ENCODE assay signal across 13 mouse cellular contexts in the genomic region with DNA sequence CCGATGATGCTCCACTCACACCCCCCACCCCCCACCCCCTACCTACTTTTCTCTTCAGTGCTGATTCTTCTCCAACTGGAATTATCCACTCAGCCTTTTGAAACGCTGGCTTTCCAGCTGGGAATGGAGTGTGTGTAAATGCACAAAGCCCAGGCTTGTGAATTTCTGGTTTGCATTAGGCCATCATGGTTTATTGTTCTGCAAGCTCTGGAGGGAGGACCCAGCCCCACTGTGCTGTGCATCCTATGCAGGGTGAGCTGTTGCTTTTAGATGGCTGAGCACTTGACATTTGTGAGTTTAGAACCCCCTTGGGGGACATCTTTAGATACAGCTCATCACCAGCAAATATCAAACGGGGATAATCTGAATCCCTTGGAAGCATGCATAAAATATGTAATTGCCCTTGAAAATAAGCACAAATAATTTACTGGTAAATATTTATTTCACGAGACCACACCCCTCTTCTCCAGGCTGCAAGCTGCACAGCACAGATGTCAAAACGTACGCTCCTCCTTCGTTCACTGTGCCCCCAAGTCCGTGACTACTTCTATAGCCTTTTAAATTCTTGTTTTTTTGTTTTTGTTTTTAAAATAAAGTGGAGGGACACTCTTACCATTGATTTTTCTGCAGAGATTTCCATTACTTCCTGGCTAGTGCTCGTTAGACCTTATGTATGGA.
DNase-seq lines count a peak whose midpoint lies in the region; ATAC-seq lines count a peak whose summit lies in the region.
"Had no signal": no experiment of that assay in that cellular context is flagged by ENCODE, and none has a peak within 500 bp of the region (broad histone marks: within the 10 kb centered on the region; RNA-seq: fewer than 3 reads in every experiment).

No protein-coding gene starts in this region.

- H3K27ac ChIP-seq in embryonic facial prominence, embryonic 10.5 days (replicated peaks): peak overlapping the region; percentile 35; the same call in 1 of the 2 replicates
- H3K27ac ChIP-seq in forebrain, embryonic 16.5 days (ENCODE audit: low read length): no peak overlapping the region
- H3K27ac ChIP-seq: midbrain, embryonic 15.5 days had no signal

- no peak overlapping the region for H3K9ac ChIP-seq in forebrain, embryonic 16.5 days (replicated peaks; ENCODE audit: low read depth, low read length)
- H3K9ac ChIP-seq: midbrain, embryonic 15.5 days had no signal

- 61% methylated on average over 9 of the region's 9 CpGs for WGBS in embryonic facial prominence, embryonic 10.5 days
- 42% methylated on average over 9 of the region's 9 CpGs for WGBS in forebrain, embryonic 16.5 days

- no peak overlapping the region for H3K4me3 ChIP-seq in embryonic facial prominence, embryonic 10.5 days
- no peak overlapping the region for H3K4me3 ChIP-seq in forebrain, embryonic 16.5 days (replicated peaks; ENCODE audit: low read length)
- H3K4me3 ChIP-seq: midbrain, embryonic 15.5 days had no signal

- peaks cover 3% of the 10 kb centered on the region; the same call in 1 of the 2 replicates for H3K4me1 ChIP-seq in embryonic facial prominence, embryonic 10.5 days
- H3K4me1 ChIP-seq in forebrain, embryonic 16.5 days (replicated peaks; ENCODE audit: control insufficient read depth, insufficient read depth, low read length): 0 out of 2 replicates have a peak, but pooled peaks cover 2% of the 10 kb centered on the region

- H3K36me3 ChIP-seq in embryonic facial prominence, embryonic 10.5 days (replicated peaks): no peaks in the 10 kb centered on the region
- H3K36me3 ChIP-seq in forebrain, embryonic 16.5 days (ENCODE audit: control insufficient read depth, insufficient read depth): no peaks in the 10 kb centered on the region
- H3K36me3 ChIP-seq: midbrain, embryonic 15.5 days had no signal

- no peak overlapping the region for H3K4me2 ChIP-seq in forebrain, embryonic 16.5 days (ENCODE audit: low read length)
- H3K4me2 ChIP-seq: midbrain, embryonic 15.5 days had no signal

- H3K27me3 ChIP-seq in embryonic facial prominence, embryonic 10.5 days (replicated peaks; ENCODE audit: low read depth, poor library complexity, severe bottlenecking): no peaks in the 10 kb centered on the region
- no peaks in the 10 kb centered on the region for H3K27me3 ChIP-seq in forebrain, embryonic 16.5 days (replicated peaks; ENCODE audit: control insufficient read depth, insufficient read depth, low read length)
- H3K27me3 ChIP-seq: midbrain, embryonic 15.5 days had no signal

- H3K9me3 ChIP-seq in embryonic facial prominence, embryonic 10.5 days: peaks cover 11% of the 10 kb centered on the region
- peaks cover 4% of the 10 kb centered on the region; the same call in 1 of the 2 replicates for H3K9me3 ChIP-seq in forebrain, embryonic 16.5 days (ENCODE audit: control insufficient read depth, low read length)
- H3K9me3 ChIP-seq: midbrain, embryonic 15.5 days had no signal

- peak; percentile 32 for DNase-seq in embryo, embryonic 11.5 days (ENCODE audit: low read depth, low spot score)
- no peak for DNase-seq in embryo, embryonic 10.5 days (ENCODE audit: low spot score)
- peak; percentile 27 for DNase-seq in embryonic facial prominence, embryonic 10.5 days (ENCODE audit: low spot score)
- DNase-seq in neural tube, embryonic 10.5 days (ENCODE audit: extremely low spot score, low spot score): peak; percentile 17
- DNase-seq in urinary bladder, postnatal 25 days (ENCODE audit: low spot score): no peak
- DNase-seq in urinary bladder, adult 2 months (ENCODE audit: low spot score): no peak
- DNase-seq: adrenal gland, postnatal 10 days; cerebellum, postnatal 25 days; heart, adult 18-20 months; kidney, postnatal 14 days had no signal

- ATAC-seq in forebrain, embryonic 16.5 days: peak; percentile 61; the same call in 1 of the 2 replicates
- no peak for ATAC-seq in erythroid progenitor cell, adult 5-6 weeks (replicated peaks; ENCODE audit: low FRiP score, poor library complexity, severe bottlenecking)
- ATAC-seq: midbrain, embryonic 15.5 days had no signal

Comparison
In these comparisons a context has a peak if more than half of its experiments do, and no peak if none do; other contexts are left out.
1. DNase-seq: peak in embryo, embryonic 11.5 days (single experiment), embryonic facial prominence, embryonic 10.5 days (single experiment) and neural tube, embryonic 10.5 days (single experiment); none in embryo, embryonic 10.5 days (single experiment), urinary bladder, postnatal 25 days (single experiment) and urinary bladder, adult 2 months (single experiment).